Mouse (Mus musculus) bone marrow, adult 2 months (tissue): Measurements from ENCODE around the gene Opa3.

Experiments
- CTCF ChIP-seq: fragments of 200-500 bp; IDR thresholded peaks from 2 replicates; pipeline ENCODE4 v1.5.1; 2011; ENCODE audit warnings: low read length, control low read depth; ENCODE audit not compliant: control insufficient read depth, insufficient read depth
- POLR2A ChIP-seq: fragments of 200-500 bp; IDR thresholded peaks from 2 replicates; pipeline ENCODE4 v1.6.1; 2011; ENCODE audit warnings: low read depth, mild to moderate bottlenecking, control low read depth, low read length, borderline replicate concordance; ENCODE audit not compliant: control insufficient read depth

DNA sequence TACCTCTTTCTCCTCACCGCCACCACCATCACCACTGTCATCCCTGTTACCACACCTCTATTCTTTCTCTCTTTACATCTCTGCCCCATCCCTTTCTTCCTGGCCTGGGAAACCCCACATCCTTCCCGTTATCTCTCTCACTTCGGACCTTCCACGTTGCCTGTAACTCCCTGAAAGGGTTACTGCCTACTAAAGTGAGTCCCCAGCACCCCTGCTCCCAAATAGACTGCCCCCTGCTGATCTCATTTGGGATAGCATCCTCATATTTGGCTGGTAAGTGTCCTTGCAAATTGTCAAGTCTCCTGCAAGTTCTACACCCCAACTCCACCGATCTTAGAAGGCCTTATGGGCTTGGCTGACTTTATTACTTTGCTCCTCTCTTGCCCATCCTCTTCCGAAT is 31.5 kb upstream of the Opa3 start:
- TF ChIP-seq CTCF (peak; percentile 54), POLR2A (no peak)
